Mouse (Mus musculus) urinary bladder, postnatal 25 days (tissue): ENCODE measurements around the gene Tacc2.

Experiments used
- DNase-seq: peaks from one replicate; pipeline ENCODE4 v3.0.0; 2022; ENCODE audit warnings: low spot score

Tacc2 gene

GRCm38 (mm10) chr7:130726724-130727422, 149.6 kb downstream of the Tacc2 start:
- DNase-seq: no peak

GRCm38 (mm10) chr7:130727560-130727959, 150.3 kb downstream of the Tacc2 start:
- no peak for DNase-seq

- no peak for DNase-seq
These were observed 154.6 kb downstream of the Tacc2 start for GRCm38 (mm10) chr7:130731792-130732191.

GRCm38 (mm10) chr7:130732908-130733307, 155.7 kb downstream of the Tacc2 start:
- DNase-seq: no peak

GRCm38 (mm10) chr7:130733423-130733822, 156.2 kb downstream of the Tacc2 start:
- no peak for DNase-seq

GRCm38 (mm10) chr7:130734195-130734787, 157.1 kb downstream of the Tacc2 start:
- no peak for DNase-seq

- no peak for DNase-seq
These were observed 163.9 kb downstream of the Tacc2 start for GRCm38 (mm10) chr7:130741099-130741498.

GRCm38 (mm10) chr7:130743239-130744025, 166.2 kb downstream of the Tacc2 start:
- DNase-seq: no peak

GRCm38 (mm10) chr7:130749165-130749564, 171.9 kb downstream of the Tacc2 start:
- DNase-seq: no peak

GRCm38 (mm10) chr7:130750752-130751490, 173.7 kb downstream of the Tacc2 start:
- no peak for DNase-seq

GRCm38 (mm10) chr7:130751678-130752077, 174.4 kb downstream of the Tacc2 start:
- no peak for DNase-seq

GRCm38 (mm10) chr7:130754790-130755189, 177.6 kb downstream of the Tacc2 start:
- no peak for DNase-seq

- no peak for DNase-seq
These were observed 179.2 kb downstream of the Tacc2 start for GRCm38 (mm10) chr7:130756343-130756835.

- DNase-seq: no peak
These were observed 180.2 kb downstream of the Tacc2 start for GRCm38 (mm10) chr7:130757326-130757865.

- peak; percentile 56 for DNase-seq
These were observed 185.0 kb downstream of the Tacc2 start for GRCm38 (mm10) chr7:130762071-130762897.

GRCm38 (mm10) chr7:130764160-130764559, 186.9 kb downstream of the Tacc2 start:
- no peak for DNase-seq

- no peak for DNase-seq
These were observed 189.4 kb downstream of the Tacc2 start for GRCm38 (mm10) chr7:130766411-130767170.

GRCm38 (mm10) chr7:130768151-130768550, 190.9 kb downstream of the Tacc2 start:
- DNase-seq: no peak

- peak; percentile 81 for DNase-seq
These were observed 193.5 kb downstream of the Tacc2 start for GRCm38 (mm10) chr7:130770707-130771106.

- peak; percentile 52 for DNase-seq
These were observed 196.1 kb downstream of the Tacc2 start for GRCm38 (mm10) chr7:130773171-130773830.
